Mouse (Mus musculus) embryo, embryonic 10 days (tissue): ENCODE data around the gene Tjp1.
A peak's percentile ranks its signal among the peaks of the same experiment; 100 is the strongest.

ENCODE experiments used
- DNase-seq: peaks from one replicate; pipeline ENCODE4 v3.0.0-alpha.2; 2015; ENCODE audit warnings: low spot score

The Tjp1 gene

DNA sequence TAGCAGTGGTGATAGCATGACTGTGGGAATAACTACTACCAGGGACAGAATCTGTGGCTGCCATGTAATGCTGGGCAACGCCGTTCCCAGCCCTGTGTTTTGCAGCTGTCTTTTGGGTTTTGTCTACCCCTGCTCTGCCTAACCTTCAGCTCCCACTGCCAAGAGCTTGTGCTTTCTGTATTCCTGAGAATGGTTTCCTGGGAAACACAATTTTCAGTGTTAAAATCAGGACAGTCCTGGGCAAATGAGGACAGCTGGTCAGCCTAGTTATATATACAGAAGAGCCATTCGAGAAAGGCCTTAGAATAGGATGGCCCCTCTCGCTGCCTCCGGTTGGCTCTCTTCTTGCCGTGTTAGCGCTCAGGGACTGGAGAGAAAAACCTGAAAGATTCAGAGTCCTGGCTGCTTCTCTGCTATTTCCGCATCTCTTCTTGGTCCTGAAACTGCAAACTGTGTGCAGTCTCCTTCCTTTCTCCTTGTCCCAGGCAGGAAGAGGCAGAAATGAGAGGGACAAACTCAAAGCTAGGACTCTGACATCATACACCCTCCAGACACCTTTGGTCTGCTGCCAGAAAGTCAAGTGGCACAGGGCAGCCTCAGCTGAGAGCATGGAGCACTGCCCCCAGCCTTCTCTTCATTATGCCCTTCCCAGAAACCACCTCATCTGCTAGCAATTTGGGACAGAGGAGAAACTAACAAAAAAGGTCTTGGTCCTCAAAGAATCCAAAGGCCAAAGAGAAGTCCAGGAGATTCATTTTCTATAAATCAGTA lies 139.2 kb downstream of the Tjp1 start:
- no peak for DNase-seq

DNA sequence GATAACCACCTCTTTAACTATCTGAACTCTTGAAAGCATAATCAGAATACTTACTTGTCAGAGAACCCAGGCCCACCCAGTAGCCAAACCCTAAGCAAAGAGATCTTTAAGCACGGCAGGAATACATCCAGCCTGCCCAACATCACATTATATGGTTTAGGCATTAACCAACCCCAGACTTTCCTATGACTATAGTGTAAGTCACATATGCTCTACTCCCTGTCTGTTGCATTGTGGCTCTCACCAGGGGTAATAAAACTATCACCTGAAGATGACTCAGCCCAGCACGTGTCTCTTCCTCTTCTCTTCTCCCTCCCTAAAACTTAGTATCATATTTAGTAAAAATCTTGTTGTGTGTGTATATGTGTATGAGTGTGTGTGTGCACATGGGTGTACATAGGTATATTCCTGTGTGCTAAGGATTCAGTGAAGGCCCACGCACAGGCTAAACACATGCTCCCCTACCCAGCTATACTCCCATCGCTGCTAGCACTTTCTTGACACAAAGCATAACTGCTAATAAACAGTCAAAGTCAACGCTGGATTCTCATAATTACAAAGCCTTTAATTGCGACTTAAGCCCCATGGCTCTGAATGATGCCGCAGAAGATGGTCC lies 139.9 kb downstream of the Tjp1 start:
- no peak for DNase-seq

DNA sequence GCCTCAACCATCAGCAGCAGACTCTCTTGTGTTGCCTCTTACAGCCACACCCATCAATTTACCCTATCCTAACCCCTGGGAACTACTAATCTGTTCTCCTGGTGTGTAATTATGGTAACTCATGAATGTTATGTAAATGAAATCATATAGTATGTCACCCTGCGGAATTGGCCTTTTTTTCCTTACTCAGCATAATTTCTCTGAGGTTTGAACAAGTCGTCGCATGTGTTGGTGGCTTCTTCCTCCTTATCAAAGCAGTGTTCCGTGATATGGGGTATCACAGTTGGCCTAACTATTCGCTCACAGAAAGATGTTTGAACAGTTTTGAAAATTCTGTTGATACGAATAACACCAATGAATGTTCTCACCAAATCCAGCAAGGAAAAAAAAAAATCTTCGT lies 142.8 kb downstream of the Tjp1 start:
- no peak for DNase-seq

DNA sequence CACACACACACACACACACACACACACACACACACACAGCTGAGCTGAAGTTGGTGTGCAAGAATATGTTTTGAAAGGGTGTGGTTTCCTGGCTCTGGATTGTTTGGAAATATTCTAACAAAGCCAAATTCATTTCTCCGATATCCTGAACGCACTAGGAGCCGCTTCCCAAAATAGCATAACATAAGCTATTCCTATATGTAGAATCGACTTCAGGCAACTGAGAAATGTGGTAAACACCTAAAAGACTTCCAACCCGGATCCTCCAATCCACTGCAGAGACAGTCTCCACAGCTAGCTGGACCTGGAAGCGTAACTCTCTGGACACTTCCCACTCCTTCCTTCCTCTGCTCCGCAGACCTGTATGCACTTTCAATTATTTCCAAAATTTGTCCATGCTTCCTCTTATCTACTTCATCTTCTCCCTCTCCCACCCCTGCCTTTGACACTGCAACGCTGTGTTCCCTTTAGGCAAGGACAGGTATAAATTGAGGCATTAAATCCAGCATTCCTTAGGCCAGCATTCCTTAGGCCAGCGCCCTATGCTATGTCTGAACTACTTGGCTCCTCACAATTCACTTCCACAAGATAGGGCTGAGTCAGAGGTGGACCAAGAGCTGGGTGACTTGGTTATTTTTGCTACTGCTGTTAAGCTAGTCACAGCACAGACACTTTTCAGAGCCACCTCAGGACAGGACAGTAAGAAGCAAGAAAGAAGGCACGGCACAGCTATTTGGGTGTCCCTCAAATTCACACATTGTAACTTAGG lies 144.9 kb downstream of the Tjp1 start:
- DNase-seq = no peak

DNA sequence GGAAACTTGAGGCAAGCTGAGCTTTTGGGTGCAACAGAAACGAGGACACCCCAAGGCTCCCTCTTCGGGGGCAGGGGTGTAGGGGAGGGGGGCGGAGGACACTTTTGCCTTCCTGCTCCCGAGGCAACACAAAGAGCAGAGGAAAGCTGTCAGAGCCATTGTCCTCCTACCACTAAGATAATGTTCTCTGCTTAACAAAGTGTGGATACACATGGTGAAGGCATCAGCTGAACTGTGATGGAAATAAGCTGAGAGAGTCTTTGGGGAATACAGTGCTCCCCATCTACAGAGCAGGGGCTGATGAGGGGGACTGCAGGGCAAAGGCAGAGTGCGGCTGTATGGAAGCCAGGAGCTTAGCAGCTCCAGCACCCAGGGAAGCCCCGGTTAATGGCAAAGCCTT lies 145.7 kb downstream of the Tjp1 start:
- DNase-seq = no peak

DNA sequence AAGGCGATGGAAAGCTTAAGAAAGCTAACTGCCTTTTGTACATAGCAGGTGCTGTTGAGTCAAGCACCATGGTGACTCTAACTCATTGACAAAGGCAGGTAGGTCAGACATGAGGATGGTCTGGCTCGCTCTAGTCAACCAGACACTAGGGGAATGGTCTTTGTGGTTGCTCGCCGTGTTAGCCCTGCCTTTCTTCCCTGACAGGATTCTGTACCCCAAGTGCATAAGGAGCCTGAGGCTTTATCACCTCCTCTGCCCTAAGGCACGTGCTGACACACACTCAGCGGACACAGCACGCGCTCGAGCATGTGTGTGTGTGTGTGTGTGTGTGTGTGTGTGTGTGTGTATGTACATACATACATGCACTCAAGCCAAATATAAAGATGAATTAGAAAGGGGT lies 146.9 kb downstream of the Tjp1 start:
- no peak for DNase-seq

DNA sequence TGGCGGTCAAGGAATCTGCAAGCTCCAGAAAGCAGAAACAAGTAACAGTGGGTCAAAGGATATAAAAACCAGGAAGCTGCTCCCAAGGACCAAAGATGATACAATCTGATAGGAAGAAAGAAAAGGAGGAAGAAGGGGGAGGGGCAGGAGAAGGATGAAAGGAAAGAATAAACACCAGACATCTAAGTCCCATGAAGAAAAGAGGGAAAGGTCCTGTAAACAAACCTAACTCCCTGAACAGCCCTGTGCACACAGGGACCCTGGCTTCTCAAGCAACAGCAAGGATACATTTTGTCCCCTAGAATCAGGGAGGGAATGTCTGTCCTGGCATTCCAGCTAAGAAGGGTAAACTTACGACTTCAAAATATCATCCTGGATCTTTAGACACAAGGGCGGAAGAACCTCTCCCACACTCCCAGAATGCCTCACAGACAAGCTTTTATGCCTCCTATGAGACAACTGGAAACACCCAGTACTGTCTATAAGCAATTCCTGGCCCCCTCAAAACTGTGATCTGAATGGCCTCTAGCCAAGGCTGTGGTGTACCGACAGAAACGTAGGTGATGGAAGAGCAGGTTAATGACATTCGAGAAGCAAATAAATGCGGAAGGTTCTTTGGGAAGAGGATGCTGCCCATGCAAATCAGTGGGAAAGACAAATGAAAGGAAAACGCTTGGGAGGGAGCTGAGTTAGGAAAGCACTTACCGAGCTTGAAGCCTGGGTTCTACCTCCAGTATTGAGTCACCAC lies 148.6 kb downstream of the Tjp1 start:
- DNase-seq = no peak

DNA sequence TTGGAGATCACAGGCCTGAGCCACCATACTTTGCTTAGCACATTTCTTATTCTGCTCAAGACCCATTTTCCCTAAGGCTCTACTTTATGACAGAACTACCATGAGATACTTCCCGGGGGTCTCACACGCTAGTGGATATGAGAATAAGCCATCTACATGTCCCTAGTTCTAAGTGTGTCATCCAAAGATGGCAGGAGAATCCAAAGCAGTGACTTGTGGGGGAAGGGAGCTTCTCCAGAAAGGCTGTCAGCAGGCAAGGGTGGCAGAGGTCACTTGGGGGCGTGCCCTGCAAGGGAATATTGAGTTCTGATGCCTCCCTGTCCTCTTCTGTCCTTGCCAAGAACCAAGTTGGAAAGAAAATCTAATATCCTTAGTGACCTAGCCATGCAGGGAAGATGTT lies 150.1 kb downstream of the Tjp1 start:
- DNase-seq = no peak

DNA sequence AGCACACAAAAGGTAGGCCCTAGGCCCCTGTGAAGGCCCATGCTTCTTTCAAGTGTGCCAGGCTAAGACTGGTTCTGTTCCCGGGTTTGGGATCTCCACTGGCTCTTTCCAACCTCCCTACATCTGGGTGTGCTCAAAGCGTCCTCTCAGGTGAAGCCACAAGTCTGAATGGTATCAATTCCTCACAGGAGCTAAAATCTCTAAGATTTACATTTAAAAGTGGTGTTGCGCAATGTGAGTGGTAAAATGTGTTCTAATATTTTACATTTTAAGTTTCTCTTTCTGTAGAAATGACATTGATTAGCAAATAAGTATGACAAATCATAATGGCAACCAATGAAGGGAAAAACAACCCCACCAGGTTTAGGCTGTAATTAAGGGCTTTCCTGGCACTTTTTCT lies 152.0 kb downstream of the Tjp1 start:
- DNase-seq = no peak

DNA sequence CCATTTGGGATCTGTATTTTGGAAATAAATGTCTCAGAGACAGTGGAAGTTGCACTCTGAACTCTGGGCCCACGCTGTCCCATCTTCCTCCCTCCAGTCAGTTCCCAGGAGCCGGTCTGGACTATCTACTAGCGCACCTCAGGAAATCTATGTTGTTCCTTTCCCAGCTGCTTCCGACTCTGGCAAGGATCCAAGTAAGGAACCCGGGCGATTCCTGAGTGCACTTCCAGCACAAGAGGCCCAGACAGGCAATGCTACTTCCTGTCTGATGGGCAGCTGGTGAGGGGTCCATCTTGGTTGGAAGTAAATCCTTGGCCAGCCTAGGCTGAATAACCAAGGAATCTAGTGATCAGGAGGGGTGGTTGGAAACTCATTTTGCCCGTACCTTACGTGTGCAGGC lies 152.4 kb downstream of the Tjp1 start:
- no peak for DNase-seq

DNA sequence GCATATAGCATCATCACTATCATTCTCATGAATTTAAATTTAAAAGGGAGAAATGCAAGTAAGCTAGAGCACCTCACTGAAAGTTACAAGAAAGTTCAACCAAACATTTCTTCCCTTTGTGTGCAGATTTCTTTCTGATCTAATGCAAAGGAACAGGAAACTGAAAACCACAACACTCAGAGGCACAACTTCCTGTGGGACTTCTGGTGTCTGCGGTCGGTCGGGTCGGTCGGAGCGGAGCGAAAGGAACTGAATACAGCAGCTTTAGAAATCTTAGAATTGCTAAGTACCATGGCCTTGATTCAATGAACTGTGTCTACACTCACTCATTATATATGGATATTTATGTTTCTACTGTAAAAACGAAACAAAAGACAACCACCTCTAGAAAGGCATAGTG lies 154.2 kb downstream of the Tjp1 start:
- DNase-seq = no peak

DNA sequence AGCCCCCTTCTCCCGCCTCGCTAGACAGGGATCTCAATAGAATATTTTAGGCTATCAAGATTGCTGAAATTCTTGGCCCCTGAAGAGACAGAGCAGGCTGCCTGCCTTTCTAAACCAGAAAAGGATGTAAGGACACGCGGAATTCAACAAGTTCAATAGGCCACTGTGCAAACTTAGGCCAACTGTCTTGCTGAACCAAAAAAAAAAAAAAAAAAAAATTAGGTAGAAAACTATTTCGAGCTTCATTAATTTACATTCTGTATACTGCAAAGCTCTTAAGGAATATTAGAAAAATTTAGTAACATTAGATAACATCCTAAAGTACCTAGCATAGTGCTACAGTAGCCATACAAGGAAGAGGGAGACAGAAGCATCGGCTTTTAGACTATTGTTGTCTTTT lies 155.8 kb downstream of the Tjp1 start:
- DNase-seq = no peak

DNA sequence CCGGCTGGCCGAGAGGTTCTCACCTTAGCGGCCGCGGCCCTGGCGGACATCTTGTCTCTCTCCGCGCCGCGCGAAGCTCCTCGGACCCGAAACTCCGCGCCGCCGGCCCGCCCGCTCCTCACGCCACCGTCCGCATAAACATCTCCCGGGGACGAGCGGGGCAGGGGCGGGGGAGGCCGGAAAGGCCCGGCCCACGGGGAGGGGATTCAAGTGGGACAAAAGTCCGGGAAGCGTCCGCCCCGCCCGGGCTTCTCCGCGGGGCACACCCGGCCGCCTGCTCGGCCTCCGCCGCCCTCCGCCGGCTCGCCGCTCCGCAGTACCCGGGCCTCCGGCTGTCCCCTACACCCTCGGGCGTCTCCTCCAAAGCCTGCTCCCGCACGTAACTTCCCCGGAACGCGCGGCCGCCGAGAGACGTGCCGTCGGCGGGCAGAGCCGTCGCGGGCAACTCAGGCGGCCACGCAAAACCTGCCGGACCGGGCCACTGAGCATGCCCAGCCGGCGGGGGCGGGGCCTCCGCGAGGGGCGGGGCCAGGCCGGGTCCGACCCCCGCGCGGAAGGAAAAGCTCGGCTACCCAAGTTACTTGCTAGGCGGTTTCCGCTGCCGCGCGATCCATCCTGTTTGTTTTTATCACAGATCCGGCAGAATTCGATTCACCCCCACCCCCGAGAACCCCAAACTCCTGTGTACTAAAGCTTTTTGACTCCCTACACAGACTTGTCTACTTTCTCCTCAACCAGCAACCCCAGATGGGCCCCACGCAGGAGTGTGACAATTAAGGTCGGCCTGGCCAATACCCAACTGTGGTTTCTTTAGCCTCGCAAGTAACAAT lies 156.6 kb downstream of the Tjp1 start:
- peak; percentile 82 for DNase-seq

DNA sequence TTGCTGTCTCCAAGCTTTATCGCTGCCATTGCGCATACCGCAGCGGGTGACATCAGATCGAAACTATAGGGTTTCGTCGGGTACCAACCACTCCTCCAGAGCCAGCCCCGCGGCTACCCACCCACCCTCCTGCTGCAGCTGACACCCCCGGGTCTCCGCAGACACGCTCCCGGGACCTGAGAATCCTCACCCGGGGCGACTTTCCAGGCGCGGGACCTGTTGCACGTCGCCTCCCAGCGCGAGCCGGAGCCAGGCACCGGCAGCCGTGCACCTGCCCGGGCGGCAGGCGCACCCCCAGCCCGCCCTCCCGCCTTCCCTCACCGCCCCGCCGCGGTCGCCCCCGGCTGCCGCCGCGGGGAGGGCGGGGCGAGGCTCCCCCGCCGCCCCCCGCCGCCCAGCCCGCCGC lies 157.2 kb downstream of the Tjp1 start:
- DNase-seq = peak; percentile 52

DNA sequence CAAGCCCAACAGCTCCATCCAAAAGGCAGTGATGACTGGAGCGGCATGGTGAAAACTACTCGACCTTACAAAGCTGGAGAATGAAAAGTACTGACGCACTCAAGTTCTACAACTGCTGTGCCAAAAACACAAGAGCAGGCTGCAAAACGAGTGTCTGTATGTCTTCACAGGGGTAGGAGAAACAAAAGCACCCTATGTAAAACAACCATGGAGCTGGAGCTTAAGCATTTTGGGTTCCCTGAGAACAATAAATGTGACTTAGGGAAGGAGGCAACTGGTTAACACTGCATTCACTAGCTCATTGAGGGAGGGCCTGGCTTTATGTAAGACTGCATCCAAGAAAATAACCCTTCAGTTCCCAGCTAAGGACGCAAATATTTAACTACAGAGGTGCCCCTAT lies 158.5 kb downstream of the Tjp1 start:
- DNase-seq = no peak

DNA sequence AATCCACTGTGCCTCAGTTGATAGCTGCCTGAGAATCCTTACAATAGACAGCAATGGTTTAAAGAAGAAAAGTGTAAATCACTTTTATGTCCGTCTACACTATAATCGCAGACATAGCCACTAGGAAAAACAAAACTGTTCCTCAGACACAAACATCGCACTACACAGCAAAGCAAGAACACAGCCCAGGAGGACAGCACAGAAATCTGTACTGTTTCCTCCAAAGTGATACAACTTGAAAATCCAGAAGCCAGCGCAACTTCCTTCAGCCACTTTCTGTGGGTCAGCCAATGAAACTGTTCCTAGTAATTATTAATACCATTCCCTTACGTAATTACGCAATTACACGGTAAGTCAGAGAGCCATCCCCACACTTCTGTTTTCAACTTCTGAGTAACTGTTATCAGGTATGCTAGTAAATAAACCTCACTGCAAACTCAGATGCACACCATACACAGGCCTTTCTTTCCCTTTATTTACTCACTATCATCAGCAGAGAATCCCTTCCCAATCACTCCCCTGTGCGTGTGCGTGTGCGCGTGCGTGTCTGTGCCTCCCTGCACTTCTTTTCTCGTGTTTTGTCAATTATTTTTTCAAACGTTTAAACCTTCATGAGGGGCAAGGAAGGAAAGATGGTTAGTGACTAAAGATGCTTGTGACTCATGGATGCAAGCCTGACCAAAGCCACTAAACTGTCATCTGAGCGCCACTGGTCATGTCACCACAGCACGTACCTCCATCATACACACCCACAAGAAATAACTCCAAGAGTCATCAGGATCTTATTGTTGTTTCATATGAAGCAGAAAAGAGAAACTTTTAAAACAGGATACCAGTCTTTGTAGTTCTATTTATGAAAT lies 160.0 kb downstream of the Tjp1 start:
- no peak for DNase-seq

DNA sequence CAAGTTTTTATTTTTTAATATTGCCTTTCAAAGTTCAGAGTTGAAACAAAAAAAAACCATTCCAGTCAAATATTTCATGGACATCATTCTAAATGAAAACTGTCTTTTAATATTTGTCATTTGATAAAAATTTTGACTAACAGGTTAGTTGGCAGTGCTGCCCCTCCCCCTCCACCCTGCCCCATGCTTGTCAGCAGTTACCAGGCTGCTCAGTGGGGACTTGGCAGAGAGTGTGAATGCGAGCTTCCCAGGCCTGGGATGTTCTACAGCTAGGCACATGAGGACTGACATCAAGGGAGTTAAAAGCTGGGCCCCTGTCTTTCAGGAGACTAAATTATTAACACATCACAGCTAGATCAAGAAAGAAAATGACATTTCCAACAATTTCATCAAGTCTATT lies 161.4 kb downstream of the Tjp1 start:
- no peak for DNase-seq

DNA sequence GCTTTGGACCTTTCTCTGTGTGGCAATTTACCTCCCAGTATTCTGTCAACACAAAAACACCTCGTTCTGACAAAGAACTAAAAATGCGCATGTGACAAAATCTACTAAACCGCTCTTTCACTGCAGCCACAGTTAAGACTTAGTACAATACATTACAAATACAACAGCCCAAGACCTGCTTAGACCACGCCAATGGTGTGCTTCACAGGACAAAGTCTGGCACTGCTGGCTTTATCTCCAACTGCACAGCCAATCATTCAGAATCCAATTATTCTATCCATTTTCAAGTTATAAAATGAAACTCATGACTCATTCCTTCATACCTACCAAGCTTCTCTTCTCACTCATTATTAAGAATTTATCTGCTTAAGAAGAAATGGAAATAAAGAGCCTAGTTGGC lies 162.0 kb downstream of the Tjp1 start:
- DNase-seq = no peak

DNA sequence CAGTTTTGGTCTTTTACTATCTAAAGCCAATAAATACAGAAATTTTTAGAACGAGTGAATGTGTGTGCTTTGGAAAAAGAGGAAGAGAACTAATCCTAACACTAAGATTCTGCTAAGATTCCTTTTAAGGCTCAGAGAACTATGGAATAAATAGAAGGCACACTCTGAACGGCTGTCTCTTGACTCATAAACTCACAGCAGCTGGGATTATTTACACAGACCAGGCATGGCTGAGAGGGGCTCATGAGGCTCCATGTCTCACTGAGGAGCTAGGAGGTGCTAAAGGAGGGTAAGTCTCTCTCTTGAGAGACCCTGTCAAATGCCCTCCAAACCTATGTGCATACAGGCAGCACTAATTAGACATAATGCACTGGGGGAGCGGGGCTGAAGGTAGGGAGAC lies 167.3 kb downstream of the Tjp1 start:
- DNase-seq = no peak

DNA sequence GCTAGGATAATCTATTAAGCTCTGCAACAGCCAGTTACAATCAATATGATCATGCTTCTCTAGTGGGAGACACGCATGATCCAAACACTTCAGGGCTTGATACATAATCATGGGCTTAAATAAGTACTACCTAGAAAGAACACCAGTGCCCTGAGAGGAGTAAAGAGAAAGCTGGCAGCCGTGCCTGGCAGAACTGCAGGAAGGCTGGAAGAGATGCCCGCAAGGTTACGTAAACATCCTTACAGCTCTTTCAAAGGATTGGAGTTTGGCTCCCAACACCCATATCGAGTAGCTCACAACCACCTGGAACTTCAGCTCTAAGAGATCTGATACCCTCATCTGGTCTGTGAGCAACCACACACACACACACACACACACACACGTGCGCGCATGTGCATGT lies 167.8 kb downstream of the Tjp1 start:
- DNase-seq = no peak

DNA sequence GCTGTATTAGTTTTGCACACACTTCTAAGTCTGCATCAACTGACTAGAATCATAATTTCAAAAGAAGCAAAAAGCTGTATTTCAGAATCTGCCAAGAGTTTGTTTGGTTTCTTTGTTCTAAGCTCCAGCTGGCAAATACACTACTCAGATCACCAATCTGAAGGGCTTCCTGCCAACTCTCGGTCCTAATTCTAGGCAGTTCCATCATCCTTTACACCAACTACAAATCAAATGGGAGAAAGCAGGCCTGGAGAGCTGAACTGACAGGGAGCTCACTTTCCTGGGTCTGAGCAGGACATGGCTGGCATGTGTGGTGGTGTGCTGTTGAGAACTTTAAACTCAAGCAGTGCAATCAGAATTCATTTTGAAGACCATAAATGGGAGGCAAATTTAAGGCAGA lies 170.0 kb downstream of the Tjp1 start:
- no peak for DNase-seq
